Mouse (Mus musculus) liver, embryonic 15.5 days (tissue): ENCODE data around the gene Stk32c. TPM values are rescaled to one million over a fixed set of nuclear protein-coding genes. Genes with fewer than 3 reads are reported as not detected.

Experiments used
- ATAC-seq: fragments of 200-750 bp; cut with Nextera tagmentation; 2 replicates; pipeline ENCODE4 v1.8.0; 2017; ENCODE audit warnings: moderate number of reproducible peaks, mild to moderate bottlenecking, moderate library complexity; ENCODE audit not compliant: insufficient read depth
- H3K27ac ChIP-seq: fragments of 300-500 bp; sonication (generic); replicated peaks from 2 replicates; pipeline ENCODE4 v1.5.1; 2015; ENCODE audit warnings: mild to moderate bottlenecking, inconsistent platforms
- H3K27me3 ChIP-seq: fragments of 300-500 bp; sonication (generic); 2 replicates; pipeline ENCODE4 v1.6.1; 2015; ENCODE audit warnings: mild to moderate bottlenecking, inconsistent platforms
- H3K36me3 ChIP-seq: fragments of 300-500 bp; sonication (generic); replicated peaks from 2 replicates; pipeline ENCODE4 v1.6.1; 2015; ENCODE audit warnings: moderate library complexity, mild to moderate bottlenecking, inconsistent platforms
- H3K4me1 ChIP-seq: fragments of 300-500 bp; sonication (generic); replicated peaks from 2 replicates; pipeline ENCODE4 v1.6.1; 2015; ENCODE audit warnings: inconsistent platforms
- H3K4me2 ChIP-seq: fragments of 300-500 bp; sonication (generic); 2 replicates; pipeline ENCODE4 v1.6.1; 2015; ENCODE audit warnings: moderate library complexity, mild to moderate bottlenecking, inconsistent platforms
- H3K4me3 ChIP-seq: fragments of 300-500 bp; sonication (generic); replicated peaks from 2 replicates; pipeline ENCODE4 v1.5.1; 2015; ENCODE audit warnings: mild to moderate bottlenecking, inconsistent platforms
- H3K9ac ChIP-seq: fragments of 300-500 bp; sonication (generic); 2 replicates; pipeline ENCODE4 v1.6.1; 2015; ENCODE audit warnings: moderate library complexity, mild to moderate bottlenecking, inconsistent platforms
- H3K9me3 ChIP-seq: fragments of 300-500 bp; sonication (generic); replicated peaks from 2 replicates; pipeline ENCODE4 v1.6.1; 2016; ENCODE audit warnings: inconsistent platforms
- WGBS: fragments of 180-500 bp; shearing (Covaris S2); methylation state at CpG from one replicate; pipeline ENCODE4 v1.1.7; 2015; ENCODE audit warnings: mixed read lengths; ENCODE audit not compliant: insufficient replicate concordance; 5-methylcytosine and 5-hydroxymethylcytosine counted together
- polyA plus RNA-seq: library from polyadenylated mRNA; unstranded; fragments of >200 nt; fragmentation: Nextera tagmentation; extraction: Ambion mirVana; gene quantifications from 2 replicates; pipeline ENCODE4 v1.2.1, GENCODE M21; 2015

Gene Stk32c
- polyA plus RNA-seq, result not detected in 2 replicates

DNA sequence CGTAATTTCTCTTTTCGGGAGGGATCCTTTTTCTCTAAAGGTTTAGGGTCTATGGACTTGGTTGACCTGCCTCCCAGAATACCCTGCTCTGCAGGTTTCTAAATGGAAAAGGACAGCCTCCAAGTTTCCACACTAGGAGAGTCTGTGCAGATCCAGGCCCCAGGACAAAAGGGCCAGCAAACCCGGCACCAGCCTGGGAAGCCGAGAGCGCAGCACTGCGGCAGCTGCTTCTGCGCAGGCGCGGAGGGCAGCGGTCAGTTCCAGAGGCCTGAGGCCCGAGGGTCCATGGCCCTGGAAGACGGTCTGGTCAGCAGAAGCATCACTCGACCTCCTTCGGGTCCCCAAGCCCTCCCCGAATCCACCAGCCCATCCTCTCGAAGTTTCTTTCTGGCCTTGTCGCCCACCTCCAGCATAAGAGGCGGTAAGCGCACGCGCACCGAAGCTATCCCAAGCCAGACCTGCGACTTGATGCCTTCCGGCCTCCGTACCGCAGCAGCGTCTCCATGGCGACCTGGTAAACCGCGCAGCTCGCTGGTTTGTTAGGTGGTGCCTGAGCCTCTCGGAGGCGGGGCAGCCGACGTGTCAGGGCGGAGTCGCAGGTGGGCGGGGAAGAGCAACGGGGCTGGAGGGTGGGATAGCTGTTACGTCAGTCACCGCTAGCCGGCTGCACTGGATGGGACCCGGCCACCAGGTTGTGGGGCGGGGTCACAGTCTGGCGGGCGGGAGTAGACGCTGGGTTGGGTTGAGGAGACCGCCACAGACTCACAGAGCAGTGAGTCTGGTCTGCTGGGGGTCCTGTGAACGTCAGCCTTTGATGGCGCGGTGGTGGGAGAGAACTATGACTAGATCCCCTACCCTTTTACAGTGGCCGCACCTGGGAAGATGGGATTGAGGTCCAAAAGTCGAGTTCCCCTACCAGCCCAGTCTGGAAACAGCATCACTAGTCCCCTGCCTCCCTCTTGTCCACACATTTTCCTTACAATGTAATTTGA lies at the start of gene Stk32c, which contains the start of gene Lrrc27:
Stk32c (minus strand) TSS at position 554 of the 992 bp plus-strand sequence.
Lrrc27 (plus strand) TSS at position 235 of the 992 bp plus-strand sequence.
- Histone ChIP-seq H3K4me3 (peak within 1 kb of the TSS; percentile 67), H3K9ac (peak within 1 kb of the TSS; percentile 58), H3K4me2 (peak within 1 kb of the TSS; percentile 80), H3K27me3 (no peaks in the 10 kb centered on the region), H3K36me3 (no peaks in the 10 kb centered on the region), H3K4me1 (peaks cover 18% of the 10 kb centered on the region), H3K9me3 (no peaks in the 10 kb centered on the region), H3K27ac (peak within 1 kb of the TSS; percentile 55)
- 2% methylated on average over 53 of the region's 53 CpGs for WGBS
- peak; percentile 92 for ATAC-seq

DNA sequence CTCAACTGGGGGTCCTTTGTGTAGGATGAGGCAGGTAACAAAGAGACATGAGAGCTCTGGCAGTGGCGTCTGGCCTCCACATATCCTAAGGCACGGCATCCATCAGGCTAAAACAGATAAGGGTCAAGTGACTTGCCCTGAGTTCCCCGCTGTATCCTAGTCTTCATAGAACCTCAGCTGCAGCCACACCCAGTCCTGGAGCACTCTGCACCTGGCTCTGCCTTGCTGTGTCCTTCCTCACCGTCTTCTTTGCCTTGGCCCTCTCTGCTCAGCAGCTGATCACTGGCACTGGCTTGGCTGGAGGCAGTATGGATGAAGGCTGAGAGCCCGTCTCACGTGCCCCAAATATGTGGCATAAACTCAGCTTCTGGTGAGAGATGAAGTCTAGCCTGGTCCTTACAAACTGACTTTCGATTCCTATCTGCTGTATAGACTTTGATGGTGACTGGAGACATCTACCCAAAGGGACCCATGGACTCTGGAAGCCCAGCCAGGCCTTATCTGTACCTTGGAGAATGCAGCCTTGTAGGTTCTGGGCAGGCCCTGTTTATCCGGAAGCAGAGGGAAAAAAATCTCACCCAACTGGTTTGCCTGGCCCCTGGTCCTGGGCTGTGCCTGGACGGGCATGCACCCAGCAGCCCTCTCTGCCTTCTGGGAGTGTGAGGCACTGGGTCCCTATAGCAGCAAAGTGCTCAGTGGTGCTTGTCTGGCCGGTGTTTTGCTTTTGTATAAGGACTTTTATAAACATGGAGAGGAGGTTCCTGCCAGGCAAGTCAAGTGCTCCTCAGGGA lies 44.8 kb upstream of the Stk32c start:
- ATAC-seq, result no peak
- Histone ChIP-seq H3K9me3 (no peaks in the 10 kb centered on the region), H3K27me3 (no peaks in the 10 kb centered on the region), H3K4me1 (peaks cover 9% of the 10 kb centered on the region), H3K4me3 (no peak overlapping the region), H3K9ac (no peak overlapping the region), H3K27ac (no peak overlapping the region), H3K4me2 (no peak overlapping the region), H3K36me3 (peaks cover 9% of the 10 kb centered on the region)
- 47% methylated on average over 10 of the region's 10 CpGs for WGBS

- no peak overlapping the region for H3K4me2 ChIP-seq
- peaks cover 2% of the 10 kb centered on the region; the same call in 1 of the 2 replicates for H3K27me3 ChIP-seq
- H3K36me3 ChIP-seq, result peaks cover 9% of the 10 kb centered on the region
- peaks cover 36% of the 10 kb centered on the region for H3K4me1 ChIP-seq
- no peak overlapping the region for H3K4me3 ChIP-seq
- WGBS, result 62% methylated on average over 5 of the region's 5 CpGs
- ATAC-seq, result no peak
- no peak overlapping the region for H3K27ac ChIP-seq
- no peak overlapping the region for H3K9ac ChIP-seq
- no peaks in the 10 kb centered on the region for H3K9me3 ChIP-seq
Observed at GRCm38 (mm10) chr7:139254626-139255025, 41.5 kb upstream of the Stk32c start.

- peaks cover 14% of the 10 kb centered on the region for H3K27me3 ChIP-seq
- no peak overlapping the region for H3K4me2 ChIP-seq
- peaks cover 9% of the 10 kb centered on the region for H3K36me3 ChIP-seq
- peaks cover 46% of the 10 kb centered on the region for H3K4me1 ChIP-seq
- WGBS, result 21% methylated on average over 3 of the region's 3 CpGs
- ATAC-seq, result no peak
- H3K27ac ChIP-seq, result no peak overlapping the region
- no peak overlapping the region for H3K9ac ChIP-seq
- H3K4me3 ChIP-seq, result no peak overlapping the region
- no peaks in the 10 kb centered on the region for H3K9me3 ChIP-seq
Observed at GRCm38 (mm10) chr7:139253462-139253861, 40.4 kb upstream of the Stk32c start.

- 28% methylated on average over 9 of the region's 9 CpGs for WGBS
- Histone ChIP-seq H3K9ac (no peak overlapping the region), H3K4me2 (no peak overlapping the region), H3K4me3 (no peak overlapping the region), H3K27me3 (peaks cover 18% of the 10 kb centered on the region), H3K4me1 (peaks cover 48% of the 10 kb centered on the region), H3K27ac (no peak overlapping the region), H3K36me3 (peaks cover 9% of the 10 kb centered on the region), H3K9me3 (no peaks in the 10 kb centered on the region)
- ATAC-seq, result no peak
Observed at GRCm38 (mm10) chr7:139252986-139253385, 39.9 kb upstream of the Stk32c start.

- peaks cover 52% of the 10 kb centered on the region for H3K4me1 ChIP-seq
- 61% methylated on average over 7 of the region's 7 CpGs for WGBS
Observed at GRCm38 (mm10) chr7:139252566-139252965, 39.5 kb upstream of the Stk32c start.

DNA sequence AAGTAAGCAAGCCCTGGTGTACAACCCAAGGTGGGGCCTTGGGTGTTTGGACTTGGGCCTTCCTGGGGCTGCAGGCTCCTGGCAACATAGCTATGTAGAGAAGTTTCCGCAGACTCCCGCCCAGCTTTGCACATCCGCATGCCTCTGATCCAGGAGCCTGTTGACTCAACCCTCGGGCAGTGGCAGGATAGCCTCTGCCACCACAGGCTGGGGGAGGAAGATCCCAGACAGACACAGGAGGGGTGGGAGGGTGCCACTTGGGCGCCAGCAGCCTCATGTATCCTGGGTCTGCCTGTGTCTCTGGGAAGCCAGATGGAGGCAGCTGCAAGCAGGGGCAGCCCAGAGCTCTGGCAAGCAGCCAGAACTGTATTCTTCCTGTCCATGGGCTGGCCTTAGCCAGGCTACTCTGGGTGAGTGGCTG lies 38.8 kb upstream of the Stk32c start:
- Histone ChIP-seq H3K36me3 (peaks cover 9% of the 10 kb centered on the region), H3K4me1 (peaks cover 57% of the 10 kb centered on the region), H3K27ac (no peak overlapping the region), H3K27me3 (peaks cover 29% of the 10 kb centered on the region), H3K9me3 (no peaks in the 10 kb centered on the region), H3K4me3 (no peak overlapping the region), H3K4me2 (no peak overlapping the region), H3K9ac (no peak overlapping the region)
- WGBS, result 56% methylated on average over 5 of the region's 5 CpGs
- no peak for ATAC-seq

More at GRCm38 (mm10) chr7:139252566-139252965, 39.5 kb upstream of the Stk32c start:
- peaks cover 23% of the 10 kb centered on the region for H3K27me3 ChIP-seq
- no peak overlapping the region for H3K9ac ChIP-seq
- no peak overlapping the region for H3K4me3 ChIP-seq
- H3K9me3 ChIP-seq, result no peaks in the 10 kb centered on the region
- no peak overlapping the region for H3K4me2 ChIP-seq
- H3K27ac ChIP-seq, result no peak overlapping the region
- peaks cover 9% of the 10 kb centered on the region for H3K36me3 ChIP-seq
- ATAC-seq, result no peak

DNA sequence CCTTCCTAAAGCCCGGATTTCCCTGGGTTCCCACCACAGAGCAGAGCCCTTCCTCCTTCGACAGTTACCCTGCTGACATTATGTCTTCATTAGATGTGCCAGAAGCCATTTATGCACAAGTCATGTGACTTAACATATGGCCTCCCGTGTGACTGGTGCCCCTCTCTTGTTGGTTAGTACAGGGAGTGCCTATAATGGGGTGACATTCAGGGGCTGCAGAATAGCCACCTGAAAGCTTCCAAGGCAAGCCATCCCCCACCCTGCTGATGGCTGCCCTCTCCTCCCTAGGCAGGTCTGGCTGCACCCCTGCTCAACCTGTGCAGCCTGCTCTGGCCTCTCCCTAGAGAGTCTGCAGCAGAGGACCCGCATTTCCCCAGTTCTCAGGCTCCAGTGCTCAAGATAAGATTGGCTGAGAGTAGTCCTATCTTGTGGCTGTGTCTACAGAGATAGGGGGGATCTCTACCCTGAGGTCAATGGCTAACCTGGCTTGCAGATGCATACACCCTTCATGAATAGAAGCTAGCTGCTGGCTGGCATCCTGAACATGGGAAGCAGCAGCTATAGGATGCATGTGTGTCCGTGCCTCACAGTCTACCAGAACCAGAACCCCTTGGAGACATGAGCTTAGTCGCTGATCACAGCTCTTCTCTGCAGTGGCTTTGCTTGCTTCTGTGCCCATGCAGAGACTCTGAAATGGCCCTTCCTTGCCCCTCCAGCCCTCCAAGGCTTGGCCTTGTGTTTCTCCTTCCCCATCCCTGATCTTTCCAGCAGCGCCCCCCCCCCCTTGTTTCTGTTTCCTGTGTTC lies 36.5 kb upstream of the Stk32c start:
- peak overlapping the region; percentile 75 for H3K4me2 ChIP-seq
- peaks cover 57% of the 10 kb centered on the region for H3K4me1 ChIP-seq
- H3K27ac ChIP-seq, result no peak overlapping the region
- no peaks in the 10 kb centered on the region for H3K36me3 ChIP-seq
- H3K27me3 ChIP-seq, result peaks cover 39% of the 10 kb centered on the region
- ATAC-seq, result 0 out of 2 replicates have a peak, but pooled peaks have one; percentile 7
- H3K9me3 ChIP-seq, result no peaks in the 10 kb centered on the region
- 18% methylated on average over 6 of the region's 7 CpGs for WGBS
- H3K9ac ChIP-seq, result no peak overlapping the region
- peak overlapping the region; percentile 61 for H3K4me3 ChIP-seq

GRCm38 (mm10) chr7:139248615-139249405 lies 35.7 kb upstream of the Stk32c start:
- Histone ChIP-seq H3K27ac (peak overlapping the region; percentile 19; the same call in 1 of the 2 replicates), H3K36me3 (no peaks in the 10 kb centered on the region), H3K9ac (peak overlapping the region; percentile 51; the same call in 1 of the 2 replicates), H3K9me3 (no peaks in the 10 kb centered on the region), H3K27me3 (peaks cover 39% of the 10 kb centered on the region), H3K4me3 (peak overlapping the region; percentile 61), H3K4me1 (peaks cover 56% of the 10 kb centered on the region), H3K4me2 (peak overlapping the region; percentile 75)
- 1% methylated on average over 45 of the region's 45 CpGs for WGBS
- ATAC-seq, result 0 out of 2 replicates have a peak, but pooled peaks have one; percentile 1
